Mouse (Mus musculus): ENCODE measurements around the gene Vcam1. TPM values are rescaled to one million over a fixed set of nuclear protein-coding genes. Genes with fewer than 3 reads are reported as not detected.

Gene Vcam1
- polyA plus RNA-seq, 2 experiments, result 66.7 to 162 TPM

DNA sequence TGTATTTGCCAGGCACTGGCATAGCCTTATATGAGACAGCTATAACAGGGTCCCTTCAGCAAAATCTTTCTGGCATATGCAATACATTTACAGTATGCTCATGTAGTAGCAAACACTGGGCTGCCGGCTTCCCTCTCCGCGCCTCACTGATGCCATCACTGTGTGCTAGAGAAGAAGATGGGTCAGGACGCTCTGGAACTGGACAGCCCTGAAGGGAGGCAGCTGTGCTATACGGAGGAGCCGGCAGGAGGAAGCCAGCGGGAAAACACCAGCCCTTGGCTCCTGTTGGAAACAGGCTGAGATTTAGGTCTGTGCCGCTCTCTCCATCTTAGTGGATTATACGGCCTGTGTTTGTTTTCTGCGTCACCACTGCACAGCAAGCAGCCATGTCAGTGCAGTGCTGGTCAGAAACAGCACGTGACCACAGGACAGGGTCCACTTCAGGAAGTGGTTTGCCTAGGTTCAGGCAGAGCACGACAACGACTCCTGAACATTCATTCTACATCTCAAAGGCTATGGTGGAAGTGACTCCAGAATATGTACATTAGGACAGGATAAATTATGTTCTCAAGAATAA is 20.7 kb upstream of the Vcam1 start:
- ATAC-seq (ENCODE audit: low FRiP score, low read depth), result no peak

DNA sequence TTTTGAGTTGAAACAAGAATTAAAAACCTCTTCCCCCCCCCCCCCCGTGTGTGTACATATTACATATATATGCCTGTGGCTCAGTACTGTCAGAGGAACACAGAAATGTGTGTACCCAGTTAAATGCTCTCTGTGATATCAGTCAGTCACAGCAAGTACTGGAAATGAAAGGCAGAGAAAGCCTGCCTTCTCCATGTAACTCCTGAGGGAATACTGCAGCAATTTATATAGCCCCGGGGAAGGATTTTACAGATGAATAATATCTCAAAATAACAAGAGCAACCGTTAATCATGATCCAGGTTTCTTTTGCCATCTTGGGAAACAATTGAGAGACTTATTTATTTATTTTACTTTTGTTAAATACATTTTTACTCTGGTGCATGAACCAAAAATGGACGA is 19.6 kb upstream of the Vcam1 start:
- Histone ChIP-seq H3K27me3 (ENCODE audit: control insufficient read depth, insufficient read depth, low read length) (no peaks in the 10 kb centered on the region), H3K4me1 (ENCODE audit: control insufficient read depth, insufficient read depth, low read length) (no peaks in the 10 kb centered on the region), H3K27ac (replicated peaks; ENCODE audit: low read depth, low read length) (no peak overlapping the region), H3K36me3 (ENCODE audit: control insufficient read depth, insufficient read depth, low read length) (no peaks in the 10 kb centered on the region), H3K4me3 (replicated peaks; ENCODE audit: low read length) (no peak overlapping the region), H3K9ac (ENCODE audit: low read depth, low read length, severe bottlenecking) (no peak overlapping the region), H3K4me2 (replicated peaks; ENCODE audit: low read depth, low read length, severe bottlenecking) (no peak overlapping the region), H3K9me3 (ENCODE audit: control insufficient read depth, low read length) (no peaks in the 10 kb centered on the region)
- ATAC-seq (ENCODE audit: low FRiP score, low read depth) (no peak), DNase-seq (ENCODE audit: low spot score) (no peak)
- no peak for TF ChIP-seq POLR2A (IDR thresholded peaks at IDR 0.05; ENCODE audit: borderline replicate concordance, extremely low read depth, insufficient read depth, insufficient read length)
- WGBS, result 59% methylated on average over 4 of the region's 4 CpGs

More for the DNA sequence above, 20.7 kb upstream of the Vcam1 start:
- Histone ChIP-seq H3K9me3 (ENCODE audit: control insufficient read depth, low read length) (no peaks in the 10 kb centered on the region), H3K4me2 (replicated peaks; ENCODE audit: low read depth, low read length, severe bottlenecking) (no peak overlapping the region), H3K4me3 (replicated peaks; ENCODE audit: low read length) (no peak overlapping the region), H3K27me3 (ENCODE audit: control insufficient read depth, insufficient read depth, low read length) (no peaks in the 10 kb centered on the region), H3K36me3 (ENCODE audit: control insufficient read depth, insufficient read depth, low read length) (no peaks in the 10 kb centered on the region), H3K27ac (replicated peaks; ENCODE audit: low read depth, low read length) (no peak overlapping the region), H3K9ac (ENCODE audit: low read depth, low read length, severe bottlenecking) (no peak overlapping the region), H3K4me1 (ENCODE audit: control insufficient read depth, insufficient read depth, low read length) (no peaks in the 10 kb centered on the region)
- 85% methylated on average over 13 of the region's 13 CpGs for WGBS
- TF ChIP-seq POLR2A (IDR thresholded peaks at IDR 0.05; ENCODE audit: borderline replicate concordance, extremely low read depth, insufficient read depth, insufficient read length), result no peak
- no peak for DNase-seq (ENCODE audit: low spot score)

DNA sequence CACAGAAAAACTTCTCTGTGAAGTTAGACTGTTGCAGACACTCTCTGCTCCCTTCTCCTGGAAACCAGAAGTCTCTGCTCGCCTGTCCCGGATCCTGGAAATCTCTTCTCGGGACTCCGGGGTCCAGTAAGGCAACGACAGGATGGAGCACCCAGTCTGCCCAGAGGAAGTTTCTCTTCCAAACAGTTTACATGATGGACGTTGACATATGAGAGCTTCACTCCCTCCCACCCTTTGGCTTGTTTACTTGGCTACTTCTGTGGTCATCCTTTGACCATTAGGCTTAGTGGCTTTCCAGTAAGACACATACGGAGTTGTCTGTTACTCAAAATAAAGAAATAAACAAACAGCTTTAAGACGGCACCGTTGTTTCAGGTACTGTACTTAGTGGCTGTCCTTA is 19.2 kb upstream of the Vcam1 start:
- no peak for TF ChIP-seq POLR2A (IDR thresholded peaks at IDR 0.05; ENCODE audit: borderline replicate concordance, extremely low read depth, insufficient read depth, insufficient read length)

DNA sequence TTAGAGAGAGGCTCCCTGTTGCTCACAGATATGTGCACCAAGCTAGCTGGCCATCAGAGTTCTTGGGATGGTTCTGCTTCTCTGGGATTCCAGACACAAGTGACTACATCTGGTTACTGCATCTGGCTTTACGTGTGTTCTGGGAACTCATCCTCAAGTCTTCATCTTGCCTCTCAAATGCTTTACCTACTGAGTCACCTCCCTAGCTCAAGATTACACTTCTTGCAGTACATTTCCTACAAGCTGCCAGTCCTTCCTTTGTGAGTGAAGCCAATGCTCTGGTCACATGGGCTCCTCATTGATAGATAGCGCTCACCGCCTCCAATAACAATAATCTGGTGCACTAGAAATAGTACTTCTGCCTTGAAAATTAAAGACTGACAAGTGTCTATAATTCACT is 11.7 kb upstream of the Vcam1 start:
- TF ChIP-seq POLR2A (IDR thresholded peaks at IDR 0.05; ENCODE audit: borderline replicate concordance, extremely low read depth, insufficient read depth, insufficient read length), result no peak
- H3K36me3 ChIP-seq (ENCODE audit: control insufficient read depth, insufficient read depth, low read length), result no peaks in the 10 kb centered on the region
- DNase-seq (ENCODE audit: low spot score) (no peak), ATAC-seq (ENCODE audit: low FRiP score, low read depth) (no peak)
- 93% methylated on average over 3 of the region's 3 CpGs for WGBS
- H3K4me2 ChIP-seq (replicated peaks; ENCODE audit: low read depth, low read length, severe bottlenecking), result no peak overlapping the region
- H3K9ac ChIP-seq (ENCODE audit: low read depth, low read length, severe bottlenecking), result no peak overlapping the region
- H3K9me3 ChIP-seq (ENCODE audit: control insufficient read depth, low read length), result no peaks in the 10 kb centered on the region
- no peaks in the 10 kb centered on the region for H3K4me1 ChIP-seq (ENCODE audit: control insufficient read depth, insufficient read depth, low read length)
- H3K27ac ChIP-seq (replicated peaks; ENCODE audit: low read depth, low read length), result no peak overlapping the region
- no peak overlapping the region for H3K4me3 ChIP-seq (replicated peaks; ENCODE audit: low read length)
- no peaks in the 10 kb centered on the region for H3K27me3 ChIP-seq (ENCODE audit: control insufficient read depth, insufficient read depth, low read length)

More for the DNA sequence above, 19.2 kb upstream of the Vcam1 start:
- no peaks in the 10 kb centered on the region for H3K9me3 ChIP-seq (ENCODE audit: control insufficient read depth, low read length)
- H3K27me3 ChIP-seq (ENCODE audit: control insufficient read depth, insufficient read depth, low read length), result no peaks in the 10 kb centered on the region
- ATAC-seq (ENCODE audit: low FRiP score, low read depth), result no peak
- H3K4me3 ChIP-seq (replicated peaks; ENCODE audit: low read length), result no peak overlapping the region
- 77% methylated on average over 9 of the region's 9 CpGs for WGBS
- H3K4me2 ChIP-seq (replicated peaks; ENCODE audit: low read depth, low read length, severe bottlenecking), result no peak overlapping the region
- H3K9ac ChIP-seq (ENCODE audit: low read depth, low read length, severe bottlenecking), result no peak overlapping the region
- H3K27ac ChIP-seq (replicated peaks; ENCODE audit: low read depth, low read length), result no peak overlapping the region
- no peaks in the 10 kb centered on the region for H3K36me3 ChIP-seq (ENCODE audit: control insufficient read depth, insufficient read depth, low read length)
- no peaks in the 10 kb centered on the region for H3K4me1 ChIP-seq (ENCODE audit: control insufficient read depth, insufficient read depth, low read length)
- DNase-seq (ENCODE audit: low spot score), result no peak

DNA sequence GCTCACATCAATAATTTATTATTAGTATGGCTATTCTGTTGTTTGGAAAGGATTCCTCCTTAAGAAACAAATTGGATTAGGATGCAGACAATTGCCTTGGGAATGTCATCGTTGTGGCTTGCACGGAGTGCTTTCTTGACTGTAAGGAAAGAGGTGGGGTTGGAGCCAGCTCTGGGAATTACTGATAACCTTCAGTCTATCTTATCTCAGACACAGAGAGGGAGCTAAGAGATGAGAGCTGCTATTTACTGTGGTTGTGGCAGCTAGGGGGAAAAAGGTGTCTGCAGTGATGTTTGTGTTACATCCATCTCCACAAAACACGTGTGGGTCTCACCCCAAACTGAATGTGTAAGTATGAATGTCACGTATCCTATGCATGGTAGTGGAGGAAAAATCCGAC is 9.5 kb upstream of the Vcam1 start:
- DNase-seq (ENCODE audit: low spot score) (no peak), ATAC-seq (ENCODE audit: low FRiP score, low read depth) (no peak)
- no peak overlapping the region for H3K4me2 ChIP-seq (replicated peaks; ENCODE audit: low read depth, low read length, severe bottlenecking)
- H3K27me3 ChIP-seq (ENCODE audit: control insufficient read depth, insufficient read depth, low read length), result no peaks in the 10 kb centered on the region
- no peaks in the 10 kb centered on the region for H3K9me3 ChIP-seq (ENCODE audit: control insufficient read depth, low read length)
- H3K4me3 ChIP-seq (replicated peaks; ENCODE audit: low read length), result no peak overlapping the region
- no peaks in the 10 kb centered on the region for H3K36me3 ChIP-seq (ENCODE audit: control insufficient read depth, insufficient read depth, low read length)
- 81% methylated on average over 5 of the region's 5 CpGs for WGBS
- H3K4me1 ChIP-seq (ENCODE audit: control insufficient read depth, insufficient read depth, low read length), result no peaks in the 10 kb centered on the region
- no peak overlapping the region for H3K27ac ChIP-seq (replicated peaks; ENCODE audit: low read depth, low read length)
- no peak for TF ChIP-seq POLR2A (IDR thresholded peaks at IDR 0.05; ENCODE audit: borderline replicate concordance, extremely low read depth, insufficient read depth, insufficient read length)
- no peak overlapping the region for H3K9ac ChIP-seq (ENCODE audit: low read depth, low read length, severe bottlenecking)

DNA sequence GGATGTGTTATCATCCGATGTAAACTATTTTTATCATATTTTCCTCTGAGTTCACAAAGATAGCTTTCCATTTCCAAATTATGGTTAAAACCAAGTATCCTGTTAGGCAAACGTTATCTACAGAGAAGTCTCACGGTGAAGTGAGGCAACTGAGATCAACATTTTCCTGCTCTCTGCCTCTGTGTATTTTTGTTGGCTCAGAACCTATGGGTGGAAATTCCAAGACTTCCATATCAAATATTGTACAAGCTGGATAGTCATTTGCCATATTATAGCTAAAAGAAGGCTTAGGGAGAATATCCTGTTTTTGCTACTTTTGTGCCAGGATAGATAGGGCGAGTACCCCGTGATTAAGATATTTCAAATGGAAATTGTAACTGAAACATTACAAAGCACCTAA is 8.6 kb upstream of the Vcam1 start:
- Histone ChIP-seq H3K9me3 (ENCODE audit: control insufficient read depth, low read length) (no peaks in the 10 kb centered on the region), H3K4me3 (replicated peaks; ENCODE audit: low read length) (no peak overlapping the region), H3K4me1 (ENCODE audit: control insufficient read depth, insufficient read depth, low read length) (no peaks in the 10 kb centered on the region), H3K27me3 (ENCODE audit: control insufficient read depth, insufficient read depth, low read length) (no peaks in the 10 kb centered on the region), H3K27ac (replicated peaks; ENCODE audit: low read depth, low read length) (no peak overlapping the region), H3K4me2 (replicated peaks; ENCODE audit: low read depth, low read length, severe bottlenecking) (no peak overlapping the region), H3K9ac (ENCODE audit: low read depth, low read length, severe bottlenecking) (no peak overlapping the region), H3K36me3 (ENCODE audit: control insufficient read depth, insufficient read depth, low read length) (no peaks in the 10 kb centered on the region)
- no peak for ATAC-seq (ENCODE audit: low FRiP score, low read depth)
- no peak for TF ChIP-seq POLR2A (IDR thresholded peaks at IDR 0.05; ENCODE audit: borderline replicate concordance, extremely low read depth, insufficient read depth, insufficient read length)
- 81% methylated on average over 5 of the region's 5 CpGs for WGBS
- DNase-seq (ENCODE audit: low spot score), result no peak

Measured in limb, embryonic 14.5 days (tissue).